Mouse (Mus musculus): ENCODE measurements around the gene Ncoa3. TPM values are rescaled to one million over a fixed set of nuclear protein-coding genes. Genes with fewer than 3 reads are reported as not detected.
"Not testable (repeated sequence)": the region's sequence is repeated elsewhere in the genome, so short reads cannot be mapped to it uniquely, and the experiment has no call there.

Ncoa3 gene
- total RNA-seq (2021), result 10 to 100 TPM; 24.6 to 42.8 TPM
- long read RNA-seq, experiment 1, partial matches to known transcripts, result 1 of 2 reads
- long read RNA-seq, experiment 1, other reads (novel, unspliced or antisense), result 1 of 2 reads
- long read RNA-seq, experiment 2, full-length matches to known transcripts, result 1 of 2 reads
- long read RNA-seq, experiment 2, partial matches to known transcripts, result 0 of 2 reads
- long read RNA-seq, experiment 2, other reads (novel, unspliced or antisense), result 1 of 2 reads

DNA sequence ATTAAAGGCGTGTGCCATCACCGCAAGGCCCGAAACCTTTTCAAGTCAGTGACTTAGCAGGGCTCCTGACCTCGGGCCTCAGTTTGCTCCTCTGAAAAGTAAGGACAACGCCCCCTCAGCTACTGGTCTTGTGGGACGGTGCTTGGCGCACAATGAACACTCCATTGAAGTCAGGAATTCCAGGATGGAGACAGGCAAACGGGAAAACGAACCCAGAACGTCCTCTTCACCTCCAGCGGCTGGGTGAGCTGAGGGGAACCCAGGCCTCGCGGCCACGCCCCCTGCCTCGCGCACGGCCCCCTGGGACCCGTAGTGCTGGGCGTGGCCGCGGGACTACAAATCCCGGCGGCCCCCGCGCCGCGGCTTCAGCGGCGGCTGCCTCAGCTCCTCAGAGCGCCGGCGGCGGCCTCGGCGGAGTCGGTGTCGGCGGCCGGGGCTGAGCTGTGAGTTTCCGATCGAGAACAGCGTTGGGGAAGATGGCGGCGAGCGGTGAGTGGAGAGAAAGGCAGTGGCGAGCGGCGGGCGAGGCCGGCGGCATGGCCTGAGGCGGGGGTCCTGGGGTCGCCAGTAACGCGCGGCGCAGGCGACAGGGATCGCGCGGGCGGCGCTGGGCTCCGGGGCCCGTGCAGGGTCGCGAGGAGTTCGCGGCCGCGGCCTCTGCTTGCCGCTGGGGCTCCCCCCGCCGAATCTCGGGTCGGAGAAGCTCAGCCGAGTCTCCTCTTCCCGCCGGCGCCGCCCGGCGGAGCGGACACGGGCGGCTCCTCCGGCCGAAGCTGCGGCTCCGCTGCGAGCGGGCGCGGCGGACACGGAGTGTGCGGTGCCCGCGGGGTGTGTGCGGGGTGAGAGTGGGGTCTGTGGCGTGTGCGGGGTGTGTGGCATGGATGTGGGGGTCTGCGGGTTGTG is at the start of gene Ncoa3:
Gene Ncoa3, plus strand, starts transcription at position 367 of the 903 bp plus-strand sequence.
- DNase-seq, result peak; percentile 94 to 98

- DNase-seq, result no peak
Observed at GRCm38 (mm10) chr2:165943113-165943512, 49.3 kb upstream of the Ncoa3 start.

DNA sequence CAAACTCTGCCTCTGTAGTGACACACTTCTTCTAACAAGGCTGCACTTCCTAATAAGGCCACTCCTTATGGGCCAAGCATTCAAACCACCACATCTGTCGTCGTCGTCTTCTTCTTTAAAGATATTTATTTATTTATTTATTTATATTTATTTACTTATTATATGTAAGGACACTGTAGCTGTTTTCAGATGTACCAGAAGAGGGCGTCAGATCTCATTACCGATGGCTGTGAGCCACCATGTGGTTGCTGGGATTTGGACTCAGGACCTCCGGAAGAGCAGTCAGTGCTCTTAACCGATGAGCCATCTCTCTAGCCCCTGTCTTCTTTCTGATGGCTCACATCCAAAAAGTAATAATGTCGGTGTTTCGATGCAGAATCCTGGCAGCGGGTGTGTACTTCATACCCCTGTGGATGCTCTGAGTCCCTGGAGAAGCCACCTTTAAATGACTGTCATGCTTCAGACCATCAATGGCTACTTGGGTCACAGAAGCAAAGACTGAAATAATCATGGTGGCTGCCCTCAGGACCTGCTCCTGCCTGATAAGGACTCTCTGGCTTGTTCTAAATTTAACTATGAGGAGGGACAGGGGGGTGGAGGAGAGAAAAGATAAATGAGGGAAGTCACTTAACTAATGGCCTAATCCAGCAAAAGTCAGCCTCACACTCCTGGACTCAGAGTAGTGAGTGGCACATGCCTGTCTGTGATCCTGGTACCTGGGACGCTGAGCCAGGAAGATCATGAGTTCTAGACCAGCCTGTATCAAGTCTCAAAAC is 47.7 kb upstream of the Ncoa3 start:
- DNase-seq, result no peak

- no peak for DNase-seq
Observed at GRCm38 (mm10) chr2:165946046-165946564, 46.3 kb upstream of the Ncoa3 start.

DNA sequence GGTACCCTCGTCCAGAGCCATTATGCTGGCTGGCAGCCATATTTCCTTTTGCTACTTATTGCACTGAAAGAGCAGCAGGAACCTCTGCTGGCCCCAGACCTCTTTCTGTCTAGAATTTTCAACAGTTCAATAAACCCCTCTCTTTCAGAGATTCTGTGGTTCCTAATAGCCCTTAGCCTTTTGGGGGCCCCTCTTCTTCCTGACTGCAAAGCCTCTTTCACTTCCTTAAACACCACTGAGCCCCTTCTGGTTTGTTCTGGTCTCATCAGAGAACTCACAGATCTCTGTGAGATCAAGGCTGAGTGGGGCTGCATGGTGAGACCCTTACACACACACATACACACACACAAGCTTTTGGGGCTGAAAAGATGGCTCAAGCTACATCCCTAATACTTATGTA is 44.4 kb upstream of the Ncoa3 start:
- no peak for DNase-seq

DNA sequence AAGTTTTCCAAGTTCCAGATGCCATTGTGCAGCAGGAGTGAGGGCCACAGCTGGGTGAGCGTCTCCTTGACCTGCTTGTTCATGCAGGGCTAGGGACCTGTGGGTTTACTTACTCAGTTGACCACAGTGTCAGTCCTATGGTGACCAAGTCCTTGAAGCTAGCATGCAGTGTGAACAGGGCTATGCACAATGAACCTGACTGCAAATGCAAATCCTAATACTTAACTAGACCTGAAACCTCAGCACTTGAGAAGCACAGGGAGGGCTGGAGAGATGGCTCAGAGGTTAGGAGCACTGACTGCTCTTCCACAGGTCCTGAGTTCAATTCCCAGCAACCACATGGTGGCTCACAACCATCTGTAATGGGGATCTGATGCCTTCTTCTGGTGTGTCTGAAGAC is 43.7 kb upstream of the Ncoa3 start:
- DNase-seq, result not testable (repeated sequence)

DNA sequence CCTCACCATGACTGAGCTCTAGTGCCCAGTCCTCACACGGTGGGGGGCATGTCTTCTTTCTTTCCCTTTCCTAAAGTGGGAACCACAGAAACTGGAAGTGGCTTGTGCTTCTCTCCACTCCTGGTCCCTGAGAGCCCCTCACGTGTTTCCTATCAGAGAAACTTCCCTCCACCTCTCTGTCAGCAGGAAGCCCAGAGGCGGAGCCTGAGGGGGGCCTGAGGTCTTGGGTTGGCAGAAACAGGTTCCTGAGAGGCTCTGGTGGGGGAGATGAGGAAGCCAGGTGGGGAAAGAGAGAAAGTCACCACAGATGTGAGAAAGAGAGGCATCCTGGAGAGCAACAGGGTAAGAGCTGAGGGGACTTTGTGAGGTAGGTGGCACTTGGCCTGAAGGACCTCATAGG is 42.7 kb upstream of the Ncoa3 start:
- DNase-seq, result no peak

DNA sequence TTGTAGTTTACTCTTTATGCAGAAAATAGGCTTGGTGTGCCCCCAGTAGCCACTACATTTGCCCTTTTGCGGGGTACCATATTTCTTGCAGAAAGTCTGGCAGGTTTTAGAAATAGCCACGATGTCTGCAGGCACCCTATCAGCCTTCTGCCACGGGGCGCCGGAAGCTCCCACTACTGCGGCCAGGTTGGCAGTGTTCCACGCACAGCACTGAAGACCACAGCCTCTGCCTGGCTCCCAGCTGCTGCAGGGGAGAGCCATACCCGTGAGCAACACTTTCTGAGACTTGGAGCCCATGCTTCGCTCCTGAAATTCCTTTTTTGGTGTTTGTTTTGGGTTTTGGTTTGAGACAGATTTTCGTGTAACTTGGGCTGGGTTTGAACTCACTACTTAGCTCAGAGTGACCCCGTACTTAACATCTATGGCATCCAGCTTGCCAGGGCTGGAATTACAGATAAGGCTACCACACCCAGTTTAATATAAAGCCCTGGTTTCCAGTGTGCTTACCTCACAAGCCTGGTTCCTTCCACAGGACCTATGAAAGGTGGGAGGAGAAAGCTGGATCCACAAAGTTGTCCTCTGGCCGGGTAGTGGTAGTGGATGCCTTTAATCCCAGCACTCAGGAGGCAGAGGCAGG is 40.9 kb upstream of the Ncoa3 start:
- DNase-seq, result no peak

DNA sequence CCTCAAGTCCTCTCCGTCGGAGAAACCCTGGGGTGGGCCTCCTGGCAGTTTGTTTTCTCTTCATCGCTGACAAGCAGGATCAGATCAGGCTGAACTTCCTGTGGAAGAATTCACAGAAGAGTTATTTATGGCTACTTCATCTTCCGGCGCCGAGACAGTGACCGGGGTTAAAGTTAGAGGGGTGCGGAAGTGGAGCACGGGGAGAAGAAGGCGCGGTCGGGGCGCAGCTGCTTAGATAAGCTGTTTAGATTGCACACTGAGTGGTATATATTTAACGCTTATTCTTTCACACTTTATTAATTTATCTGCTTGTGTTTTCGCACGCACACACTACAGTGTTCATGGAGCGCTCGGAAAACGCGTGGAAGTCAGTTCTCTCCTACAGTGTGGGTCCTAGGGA is 37.6 kb upstream of the Ncoa3 start:
- peak; percentile 36 to 63 for DNase-seq

- DNase-seq, result no peak
Observed at GRCm38 (mm10) chr2:165955386-165955785, 37.0 kb upstream of the Ncoa3 start.

DNA sequence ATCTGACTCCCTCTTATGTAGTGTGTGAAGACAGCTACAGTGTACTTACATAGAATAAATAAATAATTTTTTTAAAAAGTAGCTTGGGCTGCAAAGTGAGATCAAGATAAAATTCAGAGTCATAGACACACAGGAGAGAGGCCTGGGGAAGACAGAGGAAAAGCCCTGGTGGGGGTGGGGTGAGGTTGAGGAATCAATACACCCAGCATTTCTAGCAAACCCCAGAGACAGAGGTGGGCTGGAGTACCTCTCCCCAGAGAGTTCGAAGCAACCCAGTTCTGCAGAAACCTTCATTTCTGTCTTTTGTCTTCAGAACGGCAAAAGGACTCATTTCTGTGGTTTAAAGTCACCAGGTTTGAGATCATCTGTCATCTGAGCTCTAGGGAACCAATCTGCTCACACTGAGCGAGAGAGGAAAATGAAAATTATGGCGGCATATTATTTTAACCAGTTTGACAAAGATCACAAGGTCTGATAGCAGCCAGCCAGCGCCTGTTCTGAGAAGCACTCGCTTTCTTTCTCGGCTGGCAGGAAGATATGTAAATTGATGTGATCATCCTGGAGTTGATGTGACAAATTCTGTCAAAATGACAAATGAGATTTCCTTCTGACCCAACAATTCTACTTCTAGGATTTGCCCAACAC is 36.2 kb upstream of the Ncoa3 start:
- no peak for DNase-seq

GRCm38 (mm10) chr2:165957257-165957828 is 35.1 kb upstream of the Ncoa3 start:
- no peak for DNase-seq

DNA sequence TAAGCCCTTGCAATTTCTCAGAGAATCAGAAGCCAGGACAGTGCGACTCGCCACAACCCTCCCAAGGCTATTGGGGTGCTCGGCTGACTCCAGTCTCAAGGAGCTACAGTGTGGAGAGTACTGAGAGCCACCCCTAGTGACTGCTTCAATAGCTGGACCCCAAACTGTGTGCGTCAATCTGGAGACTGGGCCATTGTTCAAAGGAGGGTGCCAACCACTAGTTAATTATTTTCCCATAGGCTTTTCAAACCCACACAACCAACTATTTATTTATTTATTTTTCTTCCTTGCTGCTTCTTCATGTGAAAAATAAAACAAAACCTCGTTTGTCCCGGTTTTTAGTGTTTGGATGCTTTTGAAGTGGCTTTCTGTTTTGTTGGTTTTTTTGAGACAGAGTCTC is 33.9 kb upstream of the Ncoa3 start:
- no peak for DNase-seq

GRCm38 (mm10) chr2:165960695-165961094 is 31.7 kb upstream of the Ncoa3 start:
- no peak for DNase-seq

DNA sequence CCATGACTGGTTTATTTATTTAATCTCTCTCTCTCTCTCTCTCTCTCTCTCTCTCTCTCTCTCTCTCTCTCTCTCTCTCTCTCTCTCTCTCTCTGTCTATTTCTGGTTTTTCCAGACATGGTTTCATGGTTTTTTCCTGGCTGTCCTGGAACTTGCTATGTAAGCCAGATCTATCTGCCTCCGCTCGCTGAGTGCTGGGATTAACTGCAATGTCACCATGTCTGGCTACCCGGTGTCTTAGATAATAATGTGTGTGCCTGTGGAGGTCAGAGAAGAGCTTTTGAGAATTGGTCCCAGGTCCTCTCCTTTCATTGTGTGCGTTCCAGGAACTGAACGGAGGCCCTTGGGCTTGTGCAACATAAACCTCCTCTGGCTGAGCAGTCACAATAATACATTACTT is 29.6 kb upstream of the Ncoa3 start:
- no peak for DNase-seq

DNA sequence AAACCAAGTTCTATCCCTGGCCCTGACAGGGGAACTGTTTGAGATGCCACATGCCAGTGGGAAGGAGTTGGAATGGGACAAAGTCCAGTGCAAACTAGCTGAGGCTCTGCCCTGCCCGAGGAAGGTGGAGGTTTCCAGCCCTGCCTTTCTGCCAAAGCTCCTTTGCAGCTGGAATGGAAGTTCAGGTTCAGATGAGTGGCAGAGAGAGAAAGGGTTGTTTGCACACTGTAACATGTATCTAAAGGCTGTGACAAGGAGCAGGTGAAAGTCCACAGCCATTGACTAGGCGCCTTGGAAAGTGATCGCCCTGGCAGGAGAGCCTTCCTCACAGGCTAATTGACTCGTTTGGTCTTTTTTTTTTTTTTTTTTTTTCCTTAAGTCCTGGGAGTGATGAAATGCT is 28.3 kb upstream of the Ncoa3 start:
- DNase-seq, result no peak

DNA sequence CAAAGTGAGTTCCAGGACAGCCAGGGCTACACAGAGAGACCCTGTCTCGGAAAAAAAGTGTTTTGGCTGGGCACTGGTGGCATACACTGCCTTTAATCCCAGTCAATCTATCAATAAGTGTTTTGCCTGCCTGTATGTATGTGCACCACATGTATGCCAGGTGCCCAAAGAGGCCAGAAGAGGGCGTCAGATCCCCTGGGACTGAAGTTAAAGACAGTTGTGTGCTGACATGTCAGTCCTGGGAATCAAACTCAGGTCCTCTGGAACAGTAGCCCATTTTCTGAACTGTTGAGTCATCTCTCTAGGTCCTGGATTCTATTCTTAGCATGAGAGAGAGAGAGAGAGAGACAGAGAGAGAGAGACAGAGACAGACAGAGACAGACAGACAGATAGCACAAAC is 25.4 kb upstream of the Ncoa3 start:
- DNase-seq, result no peak

GRCm38 (mm10) chr2:165967823-165968555 is 24.4 kb upstream of the Ncoa3 start:
- peak; percentile 36 to 56 for DNase-seq

GRCm38 (mm10) chr2:165968876-165969275 is 23.6 kb upstream of the Ncoa3 start:
- DNase-seq, result peak; percentile 75 to 77

DNA sequence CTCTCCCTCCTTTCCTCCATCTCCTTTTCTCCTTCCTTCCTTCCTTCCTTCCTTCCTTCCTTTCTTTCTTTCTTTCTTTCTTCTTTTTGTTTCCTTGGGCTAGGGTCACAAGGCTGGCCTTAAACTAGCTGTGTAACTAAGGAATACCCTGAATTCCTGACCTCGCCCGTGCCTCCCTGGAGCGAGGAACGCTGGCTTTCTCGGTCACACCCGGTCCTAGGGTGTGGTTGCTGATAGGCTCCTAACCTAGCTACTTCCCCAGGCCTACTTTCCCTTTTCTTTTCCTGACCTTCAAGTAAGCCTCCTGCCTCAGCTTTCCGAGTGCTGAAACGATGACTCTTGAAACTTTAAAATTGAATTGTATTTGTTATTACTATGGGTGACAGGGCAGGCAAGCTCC is 23.0 kb upstream of the Ncoa3 start:
- DNase-seq, result no peak

Data from adrenal gland, postnatal 36 days (tissue).